ENCODE assay signal across 12 mouse cellular contexts in genomic region chr7:28823932-28824331, GRCm38 (mm10). TPM values are rescaled to one million over a fixed set of nuclear protein-coding genes. Genes with fewer than 3 reads are reported as not detected.
DNase-seq lines count a peak whose midpoint lies in the region; ATAC-seq lines count a peak whose summit lies in the region.
"Had no signal": no experiment of that assay in that cellular context is flagged by ENCODE, and none has a peak within 500 bp of the region (broad histone marks: within the 10 kb centered on the region; RNA-seq: fewer than 3 reads in every experiment).

No protein-coding gene starts in this region.

- H3K4me2 ChIP-seq in hindbrain, embryonic 12.5 days (replicated peaks): no peak overlapping the region
- H3K4me2 ChIP-seq in midbrain, embryonic 12.5 days (replicated peaks): no peak overlapping the region
- H3K4me2 ChIP-seq in midbrain, embryonic 16.5 days (ENCODE audit: low read length): no peak overlapping the region
- H3K4me2 ChIP-seq in hindbrain, embryonic 15.5 days: no peak overlapping the region
- H3K4me2 ChIP-seq in stomach, embryonic 14.5 days (replicated peaks; ENCODE audit: low read depth, low read length): no peak overlapping the region; the same call in 1 of the 2 replicates

- 66% methylated on average over 2 of the region's 2 CpGs for WGBS in hindbrain, embryonic 12.5 days
- WGBS in hindbrain, embryonic 10.5 days: 73% methylated on average over 2 of the region's 2 CpGs
- WGBS in midbrain, embryonic 12.5 days: 62% methylated on average over 2 of the region's 2 CpGs
- 54% methylated on average over 2 of the region's 2 CpGs for WGBS in midbrain, embryonic 16.5 days
- 50% methylated on average over 2 of the region's 2 CpGs for WGBS in hindbrain, embryonic 15.5 days
- WGBS in stomach, embryonic 14.5 days: 39% methylated on average over 2 of the region's 2 CpGs

- no peak for ATAC-seq in hindbrain, embryonic 12.5 days (ENCODE audit: low FRiP score)
- ATAC-seq in midbrain, embryonic 12.5 days (ENCODE audit: low FRiP score, low read depth): no peak
- ATAC-seq in midbrain, embryonic 16.5 days: no peak
- ATAC-seq in hindbrain, embryonic 15.5 days (ENCODE audit: low FRiP score, low read depth): no peak
- no peak for ATAC-seq in stomach, embryonic 14.5 days (ENCODE audit: insufficient number of reproducible peaks, insufficient read depth, low FRiP score, low read depth)

- no peak for DNase-seq in hindbrain, embryonic 10.5 days (ENCODE audit: low spot score)
- no peak for DNase-seq in urinary bladder, postnatal 25 days (ENCODE audit: low spot score)
- DNase-seq in layer of hippocampus, adult 8-10 months (ENCODE audit: low spot score in 2 of 2): no peak
- DNase-seq: adrenal gland, postnatal 14 days; cerebellum, adult 9-10 months had no signal

- peaks cover 39% of the 10 kb centered on the region for H3K36me3 ChIP-seq in hindbrain, embryonic 12.5 days
- H3K36me3 ChIP-seq in hindbrain, embryonic 10.5 days: peaks cover 41% of the 10 kb centered on the region
- H3K36me3 ChIP-seq in midbrain, embryonic 12.5 days: peaks cover 38% of the 10 kb centered on the region
- H3K36me3 ChIP-seq in midbrain, embryonic 16.5 days (ENCODE audit: control insufficient read depth, insufficient read depth, low read length): peaks cover 28% of the 10 kb centered on the region
- peaks cover 34% of the 10 kb centered on the region for H3K36me3 ChIP-seq in hindbrain, embryonic 15.5 days
- peaks cover 36% of the 10 kb centered on the region for H3K36me3 ChIP-seq in stomach, embryonic 14.5 days (ENCODE audit: control insufficient read depth, insufficient read depth, low read length)

- H3K27ac ChIP-seq in hindbrain, embryonic 12.5 days: peak overlapping the region; percentile 78; the same call in 1 of the 2 replicates
- no peak overlapping the region for H3K27ac ChIP-seq in hindbrain, embryonic 10.5 days
- H3K27ac ChIP-seq in midbrain, embryonic 12.5 days (replicated peaks): peak overlapping the region; percentile 83; the same call in 1 of the 2 replicates
- no peak overlapping the region; the same call in 1 of the 2 replicates for H3K27ac ChIP-seq in midbrain, embryonic 16.5 days (ENCODE audit: low read length)
- H3K27ac ChIP-seq in hindbrain, embryonic 15.5 days (replicated peaks): 0 out of 2 replicates have a peak overlapping the region, but pooled peaks have one; percentile 78
- peak overlapping the region; percentile 85; the same call in 1 of the 2 replicates for H3K27ac ChIP-seq in stomach, embryonic 14.5 days (ENCODE audit: low read length)

- no peak overlapping the region for H3K9ac ChIP-seq in hindbrain, embryonic 12.5 days
- H3K9ac ChIP-seq in midbrain, embryonic 12.5 days (replicated peaks): no peak overlapping the region
- no peak overlapping the region for H3K9ac ChIP-seq in midbrain, embryonic 16.5 days (ENCODE audit: low read depth, low read length)
- no peak overlapping the region for H3K9ac ChIP-seq in hindbrain, embryonic 15.5 days
- H3K9ac ChIP-seq in stomach, embryonic 14.5 days (replicated peaks; ENCODE audit: low read depth, low read length): no peak overlapping the region

- H3K4me1 ChIP-seq in hindbrain, embryonic 12.5 days: peaks cover 30% of the 10 kb centered on the region
- H3K4me1 ChIP-seq in hindbrain, embryonic 10.5 days (replicated peaks): peaks cover 52% of the 10 kb centered on the region
- peaks cover 31% of the 10 kb centered on the region for H3K4me1 ChIP-seq in midbrain, embryonic 12.5 days
- peaks cover 12% of the 10 kb centered on the region for H3K4me1 ChIP-seq in midbrain, embryonic 16.5 days (ENCODE audit: control insufficient read depth, insufficient read depth, low read length)
- H3K4me1 ChIP-seq in hindbrain, embryonic 15.5 days (replicated peaks): peaks cover 40% of the 10 kb centered on the region
- 0 out of 2 replicates have a peak, but pooled peaks cover 13% of the 10 kb centered on the region for H3K4me1 ChIP-seq in stomach, embryonic 14.5 days (ENCODE audit: control insufficient read depth, insufficient read depth, low read length)

- H3K27me3 ChIP-seq in hindbrain, embryonic 12.5 days: no peaks in the 10 kb centered on the region
- H3K27me3 ChIP-seq in hindbrain, embryonic 10.5 days (ENCODE audit: insufficient read depth, poor library complexity, severe bottlenecking): no peaks in the 10 kb centered on the region
- H3K27me3 ChIP-seq in midbrain, embryonic 12.5 days: no peaks in the 10 kb centered on the region
- H3K27me3 ChIP-seq in midbrain, embryonic 16.5 days (ENCODE audit: control insufficient read depth, insufficient read depth, low read depth, low read length): no peaks in the 10 kb centered on the region
- no peaks in the 10 kb centered on the region for H3K27me3 ChIP-seq in hindbrain, embryonic 15.5 days
- no peaks in the 10 kb centered on the region for H3K27me3 ChIP-seq in stomach, embryonic 14.5 days (ENCODE audit: control insufficient read depth, insufficient read depth, low read length)

- no peak overlapping the region for H3K4me3 ChIP-seq in hindbrain, embryonic 12.5 days
- no peak overlapping the region for H3K4me3 ChIP-seq in hindbrain, embryonic 10.5 days
- H3K4me3 ChIP-seq in midbrain, embryonic 12.5 days: no peak overlapping the region
- no peak overlapping the region for H3K4me3 ChIP-seq in midbrain, embryonic 16.5 days (ENCODE audit: low read depth, low read length)
- H3K4me3 ChIP-seq in hindbrain, embryonic 15.5 days: no peak overlapping the region
- H3K4me3 ChIP-seq in stomach, embryonic 14.5 days (ENCODE audit: low read depth, low read length): no peak overlapping the region

- no peaks in the 10 kb centered on the region for H3K9me3 ChIP-seq in hindbrain, embryonic 12.5 days (replicated peaks)
- H3K9me3 ChIP-seq in hindbrain, embryonic 10.5 days: no peaks in the 10 kb centered on the region
- no peaks in the 10 kb centered on the region for H3K9me3 ChIP-seq in midbrain, embryonic 12.5 days
- H3K9me3 ChIP-seq in midbrain, embryonic 16.5 days (replicated peaks; ENCODE audit: control insufficient read depth, low read length, poor library complexity, severe bottlenecking): no peaks in the 10 kb centered on the region
- no peaks in the 10 kb centered on the region for H3K9me3 ChIP-seq in hindbrain, embryonic 15.5 days
- no peaks in the 10 kb centered on the region for H3K9me3 ChIP-seq in stomach, embryonic 14.5 days (ENCODE audit: control insufficient read depth, low read depth, low read length)
- H3K9me3 ChIP-seq: forebrain, embryonic 10.5 days had no signal

RNA-seq across cellular contexts. Expression of gene Ech1, which starts 1.1 kb away (rescaled TPM):
- polyA plus RNA-seq in hindbrain, embryonic 12.5 days (2016; fragmentation: Nextera tagmentation; extraction: Ambion mirVana): 84.7 and 87.8 TPM in 2 replicates
- 87.9 and 93.3 TPM in 2 replicates for polyA plus RNA-seq in hindbrain, embryonic 10.5 days (2016; fragmentation: Nextera tagmentation; extraction: Ambion mirVana)
- 71.4 and 77.2 TPM in 2 replicates for polyA plus RNA-seq in midbrain, embryonic 12.5 days (2016; fragmentation: Nextera tagmentation; extraction: Ambion mirVana)
- 86.6 and 96.4 TPM in 2 replicates for polyA plus RNA-seq in midbrain, embryonic 16.5 days (2015; fragmentation: Nextera tagmentation; extraction: Ambion mirVana)
- 97.8 and 98.0 TPM in 2 replicates for polyA plus RNA-seq in hindbrain, embryonic 15.5 days (2015; fragmentation: Nextera tagmentation; extraction: Ambion mirVana)
- polyA plus RNA-seq in stomach, embryonic 14.5 days (2014; fragmentation: Nextera tagmentation; extraction: Ambion mirVana): 172 and 179 TPM in 2 replicates
- total RNA-seq in layer of hippocampus, adult 8-10 months (2022): 10 to 100 TPM; 64.2 to 77.6 (median 67.7) TPM

RNA-seq across cellular contexts. Expression of gene Lgals4, which starts 9.7 kb away (rescaled TPM):
- polyA plus RNA-seq in hindbrain, embryonic 12.5 days (2016; fragmentation: Nextera tagmentation; extraction: Ambion mirVana): 5.0 and 5.1 TPM in 2 replicates
- polyA plus RNA-seq in hindbrain, embryonic 10.5 days (2016; fragmentation: Nextera tagmentation; extraction: Ambion mirVana): 3.9 and 4.0 TPM in 2 replicates
- 3.2 and 3.5 TPM in 2 replicates for polyA plus RNA-seq in midbrain, embryonic 12.5 days (2016; fragmentation: Nextera tagmentation; extraction: Ambion mirVana)
- 5.7 and 5.9 TPM in 2 replicates for polyA plus RNA-seq in midbrain, embryonic 16.5 days (2015; fragmentation: Nextera tagmentation; extraction: Ambion mirVana)
- 5.7 and 7.2 TPM in 2 replicates for polyA plus RNA-seq in hindbrain, embryonic 15.5 days (2015; fragmentation: Nextera tagmentation; extraction: Ambion mirVana)
- 127 and 140 TPM in 2 replicates for polyA plus RNA-seq in stomach, embryonic 14.5 days (2014; fragmentation: Nextera tagmentation; extraction: Ambion mirVana)
- 1 to 10 TPM; 2.4 to 6.9 (median 4.9) TPM for total RNA-seq in layer of hippocampus, adult 8-10 months (2022)

RNA-seq across cellular contexts. Expression of gene Hnrnpl, which starts 15.6 kb away (rescaled TPM):
- polyA plus RNA-seq in hindbrain, embryonic 12.5 days (2016; fragmentation: Nextera tagmentation; extraction: Ambion mirVana): 297 and 345 TPM in 2 replicates
- 312 TPM in 2 replicates for polyA plus RNA-seq in hindbrain, embryonic 10.5 days (2016; fragmentation: Nextera tagmentation; extraction: Ambion mirVana)
- 323 and 357 TPM in 2 replicates for polyA plus RNA-seq in midbrain, embryonic 12.5 days (2016; fragmentation: Nextera tagmentation; extraction: Ambion mirVana)
- 134 and 152 TPM in 2 replicates for polyA plus RNA-seq in midbrain, embryonic 16.5 days (2015; fragmentation: Nextera tagmentation; extraction: Ambion mirVana)
- polyA plus RNA-seq in hindbrain, embryonic 15.5 days (2015; fragmentation: Nextera tagmentation; extraction: Ambion mirVana): 162 and 180 TPM in 2 replicates
- polyA plus RNA-seq in stomach, embryonic 14.5 days (2014; fragmentation: Nextera tagmentation; extraction: Ambion mirVana): 259 and 266 TPM in 2 replicates
- total RNA-seq in layer of hippocampus, adult 8-10 months (2022): 100 to 1,000 TPM; 403 to 453 (median 434) TPM

RNA-seq across cellular contexts. Expression of gene Rinl, which starts 35.2 kb away (rescaled TPM):
- polyA plus RNA-seq in hindbrain, embryonic 12.5 days (2016; fragmentation: Nextera tagmentation; extraction: Ambion mirVana): 2.2 and 2.7 TPM in 2 replicates
- 4.0 TPM in 2 replicates for polyA plus RNA-seq in hindbrain, embryonic 10.5 days (2016; fragmentation: Nextera tagmentation; extraction: Ambion mirVana)
- 1.7 and 2.8 TPM in 2 replicates for polyA plus RNA-seq in midbrain, embryonic 12.5 days (2016; fragmentation: Nextera tagmentation; extraction: Ambion mirVana)
- 2.2 and 2.9 TPM in 2 replicates for polyA plus RNA-seq in midbrain, embryonic 16.5 days (2015; fragmentation: Nextera tagmentation; extraction: Ambion mirVana)
- polyA plus RNA-seq in hindbrain, embryonic 15.5 days (2015; fragmentation: Nextera tagmentation; extraction: Ambion mirVana): 2.6 and 2.7 TPM in 2 replicates
- polyA plus RNA-seq in stomach, embryonic 14.5 days (2014; fragmentation: Nextera tagmentation; extraction: Ambion mirVana): 3.3 and 4.5 TPM in 2 replicates
- 1 to 10 TPM; 2.5 to 5.3 (median 3.8) TPM for total RNA-seq in layer of hippocampus, adult 8-10 months (2022)

RNA-seq across cellular contexts. Expression of gene Lgals7, which starts 39.7 kb away (rescaled TPM):
- polyA plus RNA-seq in hindbrain, embryonic 12.5 days (2016; fragmentation: Nextera tagmentation; extraction: Ambion mirVana): 3.1 and 3.5 TPM in 2 replicates
- 0.97 and 4.0 TPM in 2 replicates for polyA plus RNA-seq in hindbrain, embryonic 10.5 days (2016; fragmentation: Nextera tagmentation; extraction: Ambion mirVana)
- polyA plus RNA-seq in midbrain, embryonic 12.5 days (2016; fragmentation: Nextera tagmentation; extraction: Ambion mirVana): 2.6 and 3.1 TPM in 2 replicates
- polyA plus RNA-seq in midbrain, embryonic 16.5 days (2015; fragmentation: Nextera tagmentation; extraction: Ambion mirVana): 6.7 and 10.3 TPM in 2 replicates
- 4.7 and 7.9 TPM in 2 replicates for polyA plus RNA-seq in hindbrain, embryonic 15.5 days (2015; fragmentation: Nextera tagmentation; extraction: Ambion mirVana)
- polyA plus RNA-seq in stomach, embryonic 14.5 days (2014; fragmentation: Nextera tagmentation; extraction: Ambion mirVana): 1.4 and 1.5 TPM in 2 replicates
- not detected for total RNA-seq in layer of hippocampus, adult 8-10 months (2022)
- total RNA-seq: layer of hippocampus, postnatal 25 days had no signal

Comparison
In these comparisons a context has a peak if more than half of its experiments do, and no peak if none do; other contexts are left out.
1. H3K27ac ChIP-seq: peak in hindbrain, embryonic 12.5 days (single experiment), midbrain, embryonic 12.5 days (single experiment), hindbrain, embryonic 15.5 days (single experiment) and stomach, embryonic 14.5 days (single experiment); none in hindbrain, embryonic 10.5 days (single experiment) and midbrain, embryonic 16.5 days (single experiment).
2. RNA of gene Lgals4, which starts 9.7 kb away (polyA plus RNA-seq): 127 to 140 TPM in stomach, embryonic 14.5 days; 5.7 to 5.9 TPM in midbrain, embryonic 16.5 days, 5.7 to 7.2 TPM in hindbrain, embryonic 15.5 days, 5.0 to 5.1 TPM in hindbrain, embryonic 12.5 days, 3.9 to 4.0 TPM in hindbrain, embryonic 10.5 days and 3.2 to 3.5 TPM in midbrain, embryonic 12.5 days; every median in the first group is over 10 times any median in the second.